Mouse (Mus musculus) limb, embryonic 10.5 days (tissue): ENCODE measurements at regions not wholly inside any gene's neighbourhood (a gene's known extent, or its start where the extent isn't known, plus 50 kb on each side); places are given as distances from the start of the nearest gene placed in this dataset.

Experiments
- DNase-seq: peaks from one replicate; pipeline ENCODE4 v3.0.0-alpha.2; 2017; ENCODE audit warnings: low spot score
- H3K27ac ChIP-seq: fragments of 300-500 bp; sonication (generic); 2 replicates; pipeline ENCODE4 v1.5.1; 2016; ENCODE audit warnings: mild to moderate bottlenecking
- H3K27me3 ChIP-seq: fragments of 300-500 bp; sonication (generic); 2 replicates; pipeline ENCODE4 v1.6.1; 2016; ENCODE audit warnings: low read depth, mild to moderate bottlenecking; ENCODE audit not compliant: poor library complexity, severe bottlenecking
- H3K36me3 ChIP-seq: fragments of 300-500 bp; sonication (generic); 2 replicates; pipeline ENCODE4 v1.6.1; 2016; ENCODE audit warnings: mild to moderate bottlenecking, moderate library complexity
- H3K4me1 ChIP-seq: fragments of 300-500 bp; sonication (generic); 2 replicates; pipeline ENCODE4 v1.6.1; 2016
- H3K4me3 ChIP-seq: fragments of 300-500 bp; sonication (generic); 2 replicates; pipeline ENCODE4 v1.5.1; 2016; ENCODE audit warnings: mild to moderate bottlenecking, moderate library complexity
- H3K9me3 ChIP-seq: fragments of 300-500 bp; sonication (generic); replicated peaks from 2 replicates; pipeline ENCODE4 v1.6.1; 2016; ENCODE audit warnings: mild to moderate bottlenecking
- WGBS: fragments of 180-500 bp; shearing (Covaris S2); methylation state at CpG from one replicate; pipeline ENCODE4 v1.1.7; 2016; 5-methylcytosine and 5-hydroxymethylcytosine counted together

DNA sequence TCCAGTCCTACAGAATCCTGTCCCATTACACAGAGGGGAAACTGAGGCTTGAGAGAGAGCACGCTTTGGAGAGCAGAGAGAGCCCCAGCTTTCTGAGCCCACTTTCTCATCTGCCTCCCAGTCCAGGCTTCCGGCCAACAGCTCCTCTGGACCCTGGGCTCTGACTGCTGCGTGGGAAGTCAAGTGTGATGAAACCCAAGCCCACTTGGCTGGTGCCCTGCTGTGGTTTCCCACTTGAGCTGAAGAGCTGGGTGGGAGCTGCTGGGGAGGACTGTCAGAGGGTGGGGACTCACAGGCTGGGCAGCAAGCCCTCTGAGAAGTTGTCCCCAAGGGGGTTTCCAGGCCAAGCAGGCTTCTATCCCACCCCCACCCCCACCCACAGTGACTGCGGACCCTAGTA is 139.9 kb upstream of the Haao start:
- H3K9me3 ChIP-seq = no peaks in the 10 kb centered on the region
- no peak overlapping the region for H3K4me3 ChIP-seq
- H3K36me3 ChIP-seq = no peaks in the 10 kb centered on the region
- no peaks in the 10 kb centered on the region for H3K27me3 ChIP-seq
- H3K27ac ChIP-seq = peak overlapping the region; percentile 94
- H3K4me1 ChIP-seq = peaks cover 93% of the 10 kb centered on the region
- WGBS = 94% methylated on average over 4 of the region's 4 CpGs
- no peak for DNase-seq

DNA sequence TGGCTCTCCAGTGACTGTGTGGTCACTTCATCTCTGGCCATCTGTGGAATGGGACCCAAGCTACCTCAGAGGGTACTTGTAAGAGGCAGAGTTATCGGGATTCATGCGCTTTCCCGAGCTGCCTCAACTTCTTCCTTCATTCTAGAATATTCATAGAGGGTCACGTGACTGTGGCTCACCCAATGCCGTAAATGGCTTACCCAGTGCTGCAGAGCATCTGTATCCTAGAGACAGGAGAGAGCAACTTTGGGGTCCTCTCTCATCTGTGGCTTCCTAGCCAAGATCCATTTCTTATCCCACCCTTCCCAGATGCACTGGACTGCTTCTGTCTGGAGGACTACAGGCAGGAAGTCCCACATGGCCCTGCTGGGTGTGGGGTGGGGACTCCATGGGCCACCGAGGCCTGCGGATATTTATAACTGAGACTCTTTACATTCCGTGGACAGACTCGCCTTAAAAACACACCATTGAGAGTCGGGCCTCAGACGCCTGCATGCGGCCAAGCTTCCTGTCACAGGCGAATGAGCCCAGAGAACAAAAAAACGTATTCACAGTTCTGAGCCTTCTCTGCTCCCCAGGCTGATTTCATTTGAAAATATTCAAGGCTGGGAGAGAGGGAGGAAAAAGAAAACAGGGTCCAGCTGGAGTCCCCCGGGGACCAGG is 138.3 kb upstream of the Haao start:
- Histone ChIP-seq H3K36me3 (no peaks in the 10 kb centered on the region), H3K27ac (peak overlapping the region; percentile 94), H3K27me3 (no peaks in the 10 kb centered on the region), H3K9me3 (no peaks in the 10 kb centered on the region), H3K4me1 (peaks cover 88% of the 10 kb centered on the region), H3K4me3 (no peak overlapping the region)
- DNase-seq = no peak
- WGBS = 58% methylated on average over 15 of the region's 15 CpGs

DNA sequence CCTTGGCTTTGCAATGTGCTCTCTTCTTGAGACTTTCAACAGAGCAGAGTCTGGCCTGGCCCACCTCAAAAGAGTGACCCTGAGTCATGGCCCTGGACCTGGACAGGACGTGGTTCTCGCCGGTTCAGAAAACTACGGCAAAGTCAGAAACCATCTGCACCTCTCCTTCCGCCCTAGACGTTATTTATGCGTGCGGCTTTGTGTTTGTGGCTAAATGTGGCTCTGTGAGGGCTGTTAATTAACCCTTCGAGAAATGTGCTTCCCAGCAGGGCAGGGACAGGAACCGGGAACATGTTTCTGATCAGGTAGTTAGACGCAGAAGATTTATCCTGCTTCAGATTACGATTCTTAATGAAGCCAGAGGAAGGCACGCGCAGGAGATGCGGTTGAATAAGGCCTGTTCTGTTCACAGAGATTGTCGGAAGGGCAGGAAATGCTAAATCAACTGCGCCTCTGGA is 137.6 kb upstream of the Haao start:
- DNase-seq = peak; percentile 77
- Histone ChIP-seq H3K9me3 (no peaks in the 10 kb centered on the region), H3K27me3 (no peaks in the 10 kb centered on the region), H3K36me3 (no peaks in the 10 kb centered on the region), H3K27ac (peak overlapping the region; percentile 94), H3K4me3 (0 out of 2 replicates have a peak overlapping the region, but pooled peaks have one; percentile 2), H3K4me1 (peaks cover 82% of the 10 kb centered on the region)
- 13% methylated on average over 17 of the region's 17 CpGs for WGBS

DNA sequence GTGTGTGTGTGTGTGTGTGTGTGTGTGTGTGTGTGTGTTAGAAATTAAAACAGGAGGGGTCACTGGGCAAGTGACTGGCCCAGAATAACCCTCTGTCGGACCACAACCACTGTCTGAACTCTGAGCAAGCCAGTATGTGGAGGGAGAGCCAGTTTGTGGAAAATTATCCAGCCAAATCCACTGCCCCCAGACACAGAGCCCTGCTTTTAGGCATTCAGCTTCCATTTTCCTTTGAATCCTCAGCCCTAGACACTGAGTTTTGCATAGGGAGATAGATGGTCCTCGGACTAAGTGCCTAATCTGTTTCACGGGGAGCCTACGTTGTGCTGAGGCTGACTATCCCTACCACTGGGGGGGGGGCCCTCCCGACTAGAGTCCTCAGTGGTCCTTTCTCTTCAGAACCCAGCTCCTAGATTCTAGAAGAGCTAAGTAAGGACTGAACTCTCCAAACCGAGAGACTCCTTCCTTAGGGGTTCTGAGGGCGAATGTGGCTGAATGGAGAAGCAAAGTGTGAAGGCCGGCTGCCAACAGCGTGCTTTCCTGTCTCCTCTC is 136.2 kb upstream of the Haao start:
- Histone ChIP-seq H3K36me3 (no peaks in the 10 kb centered on the region), H3K27me3 (no peaks in the 10 kb centered on the region), H3K9me3 (no peaks in the 10 kb centered on the region), H3K4me1 (peaks cover 79% of the 10 kb centered on the region), H3K27ac (peak overlapping the region; percentile 94), H3K4me3 (no peak overlapping the region)
- DNase-seq = no peak
- 95% methylated on average over 9 of the region's 9 CpGs for WGBS

DNA sequence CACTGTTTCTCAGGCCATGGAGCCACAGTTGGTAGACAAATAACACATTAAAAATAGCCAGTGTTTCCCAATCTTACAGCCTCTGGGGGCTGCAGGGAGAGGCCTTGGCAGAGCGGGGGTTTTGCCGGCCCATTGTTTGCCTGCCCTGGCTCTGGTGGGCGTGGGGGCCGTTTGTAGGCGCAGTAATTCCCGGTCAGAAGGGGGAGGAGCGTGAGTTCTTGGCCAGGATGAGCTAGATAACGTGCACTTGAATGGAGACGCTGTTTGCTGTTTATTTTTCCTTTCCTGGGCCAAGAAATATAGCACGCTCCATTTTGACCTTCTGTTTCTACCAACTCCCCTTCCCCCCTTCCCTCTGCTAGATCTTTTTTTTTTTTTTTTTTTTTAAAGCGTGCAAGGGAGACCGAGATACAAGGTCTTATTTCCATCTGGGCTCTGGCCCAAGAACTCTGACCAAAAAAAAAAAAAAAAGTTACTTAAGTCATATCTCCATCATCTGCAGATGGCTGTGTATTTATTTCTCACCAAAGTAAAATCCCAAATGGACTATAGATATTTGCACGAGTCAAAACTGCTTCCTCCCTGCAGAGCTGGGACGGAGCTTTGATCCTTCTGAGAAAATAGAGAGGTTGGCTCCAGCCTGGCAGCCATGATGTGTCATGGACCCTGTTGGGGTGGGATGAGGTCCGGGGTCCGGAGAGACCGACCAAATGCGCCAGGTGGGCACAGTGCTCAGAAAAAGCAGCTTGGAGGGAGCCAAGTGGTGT is 135.5 kb upstream of the Haao start:
- H3K36me3 ChIP-seq = no peaks in the 10 kb centered on the region
- no peak overlapping the region for H3K4me3 ChIP-seq
- no peak for DNase-seq
- no peaks in the 10 kb centered on the region for H3K27me3 ChIP-seq
- H3K9me3 ChIP-seq = no peaks in the 10 kb centered on the region
- peaks cover 77% of the 10 kb centered on the region for H3K4me1 ChIP-seq
- peak overlapping the region; percentile 94 for H3K27ac ChIP-seq
- WGBS = 62% methylated on average over 18 of the region's 18 CpGs

DNA sequence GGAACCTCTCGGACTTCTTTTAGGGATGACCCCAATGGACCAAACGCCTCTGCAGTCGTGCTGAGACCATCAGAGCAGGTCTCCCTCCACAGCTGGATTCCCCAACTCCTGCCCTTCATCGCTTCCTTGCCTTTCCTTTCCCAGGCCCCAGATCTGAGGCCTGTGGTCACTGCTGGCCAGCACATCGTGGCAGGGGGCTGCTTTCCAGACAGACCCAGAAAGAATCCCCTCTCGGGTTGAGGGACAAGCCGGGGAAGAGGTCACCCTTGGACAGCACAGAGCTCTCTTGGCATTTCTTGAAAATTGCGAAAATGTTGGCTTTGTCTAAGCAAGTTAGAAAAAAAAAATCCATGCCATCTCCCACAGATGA is 134.9 kb upstream of the Haao start:
- H3K9me3 ChIP-seq = no peaks in the 10 kb centered on the region
- H3K4me1 ChIP-seq = peaks cover 77% of the 10 kb centered on the region
- H3K36me3 ChIP-seq = no peaks in the 10 kb centered on the region
- DNase-seq = no peak
- H3K27me3 ChIP-seq = no peaks in the 10 kb centered on the region
- 69% methylated on average over 8 of the region's 8 CpGs for WGBS
- peak overlapping the region; percentile 94 for H3K27ac ChIP-seq
- H3K4me3 ChIP-seq = no peak overlapping the region

DNA sequence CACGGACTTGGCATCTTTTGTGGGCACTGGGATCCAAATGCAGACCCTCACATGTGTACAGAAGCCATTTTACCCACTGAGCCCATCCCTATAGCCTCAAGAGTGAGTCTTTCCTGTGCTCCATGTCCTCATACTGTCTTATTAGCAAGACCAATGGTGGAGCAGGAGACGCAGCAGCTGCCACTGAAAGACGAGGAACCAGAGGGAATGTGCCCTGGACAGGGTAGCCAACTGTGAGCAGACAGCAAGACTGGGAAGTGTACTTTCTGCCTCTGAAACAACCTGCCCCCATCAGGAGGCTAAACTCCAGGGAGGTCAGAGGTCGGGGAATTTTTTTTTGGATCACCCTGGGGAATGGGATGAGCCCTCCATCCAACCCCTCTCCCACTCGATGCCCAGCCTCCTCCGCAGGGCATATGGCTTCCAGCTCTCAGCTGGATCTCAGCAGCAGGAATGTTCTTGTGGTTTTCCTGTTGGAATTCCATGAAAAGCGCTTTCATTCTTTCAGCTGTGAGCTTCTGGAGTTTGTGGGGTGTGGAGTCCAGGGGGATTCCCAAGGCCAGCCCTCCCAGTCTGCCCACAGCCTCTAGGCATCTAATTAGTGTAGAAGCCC is 131.2 kb upstream of the Haao start:
- H3K4me3 ChIP-seq = no peak overlapping the region
- peak overlapping the region; percentile 73 for H3K27ac ChIP-seq
- H3K36me3 ChIP-seq = no peaks in the 10 kb centered on the region
- no peaks in the 10 kb centered on the region for H3K27me3 ChIP-seq
- peaks cover 54% of the 10 kb centered on the region for H3K4me1 ChIP-seq
- no peak for DNase-seq
- H3K9me3 ChIP-seq = no peaks in the 10 kb centered on the region
- 61% methylated on average over 7 of the region's 7 CpGs for WGBS

DNA sequence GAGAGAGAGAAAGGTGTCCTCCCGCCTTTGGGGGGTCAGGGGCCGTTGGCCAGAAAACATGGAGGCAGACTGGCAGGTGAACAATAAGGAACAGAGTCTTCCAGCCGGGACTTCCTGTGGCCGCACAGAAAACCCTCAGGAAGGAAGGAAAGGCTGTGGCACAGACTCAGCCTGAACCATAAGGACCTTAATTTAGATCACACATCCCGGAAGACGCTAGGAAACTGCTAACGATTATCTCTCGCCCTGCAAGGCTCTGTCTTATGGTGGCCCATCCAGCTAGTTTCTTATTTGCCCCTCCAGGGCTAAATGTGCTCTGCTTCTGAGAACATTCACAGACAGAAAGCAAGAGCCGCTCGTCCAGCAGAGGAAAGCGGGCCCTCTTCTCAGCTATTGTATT is 130.0 kb upstream of the Haao start:
- peaks cover 56% of the 10 kb centered on the region for H3K4me1 ChIP-seq
- H3K36me3 ChIP-seq = no peaks in the 10 kb centered on the region
- no peak overlapping the region for H3K4me3 ChIP-seq
- H3K27me3 ChIP-seq = no peaks in the 10 kb centered on the region
- WGBS = 77% methylated on average over 11 of the region's 11 CpGs
- H3K27ac ChIP-seq = peak overlapping the region; percentile 71
- no peaks in the 10 kb centered on the region for H3K9me3 ChIP-seq
- DNase-seq = no peak

DNA sequence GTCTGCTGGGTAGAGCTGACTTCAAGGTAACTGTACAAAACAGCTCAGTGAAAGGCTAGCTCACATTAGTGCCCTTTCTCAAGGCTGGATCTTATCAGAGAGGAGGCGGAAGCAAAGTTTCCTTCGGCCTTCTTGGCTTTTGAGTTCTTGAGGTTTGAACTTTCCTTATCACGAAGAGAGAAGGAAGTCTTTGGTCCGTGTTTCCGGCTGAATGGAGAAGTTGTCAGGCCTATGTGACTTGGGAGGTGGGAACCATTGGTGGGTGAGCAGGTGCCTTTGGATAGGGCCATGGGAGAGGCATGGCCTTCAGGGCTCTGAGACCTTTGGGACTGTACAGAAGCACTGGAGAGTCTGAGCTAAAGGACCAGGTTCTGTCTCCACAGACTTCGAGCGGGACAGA is 128.1 kb upstream of the Haao start:
- 89% methylated on average over 7 of the region's 7 CpGs for WGBS
- Histone ChIP-seq H3K27ac (peak overlapping the region; percentile 25; the same call in 1 of the 2 replicates), H3K27me3 (no peaks in the 10 kb centered on the region), H3K36me3 (no peaks in the 10 kb centered on the region), H3K4me1 (peaks cover 56% of the 10 kb centered on the region), H3K9me3 (no peaks in the 10 kb centered on the region), H3K4me3 (no peak overlapping the region)
- DNase-seq = no peak

DNA sequence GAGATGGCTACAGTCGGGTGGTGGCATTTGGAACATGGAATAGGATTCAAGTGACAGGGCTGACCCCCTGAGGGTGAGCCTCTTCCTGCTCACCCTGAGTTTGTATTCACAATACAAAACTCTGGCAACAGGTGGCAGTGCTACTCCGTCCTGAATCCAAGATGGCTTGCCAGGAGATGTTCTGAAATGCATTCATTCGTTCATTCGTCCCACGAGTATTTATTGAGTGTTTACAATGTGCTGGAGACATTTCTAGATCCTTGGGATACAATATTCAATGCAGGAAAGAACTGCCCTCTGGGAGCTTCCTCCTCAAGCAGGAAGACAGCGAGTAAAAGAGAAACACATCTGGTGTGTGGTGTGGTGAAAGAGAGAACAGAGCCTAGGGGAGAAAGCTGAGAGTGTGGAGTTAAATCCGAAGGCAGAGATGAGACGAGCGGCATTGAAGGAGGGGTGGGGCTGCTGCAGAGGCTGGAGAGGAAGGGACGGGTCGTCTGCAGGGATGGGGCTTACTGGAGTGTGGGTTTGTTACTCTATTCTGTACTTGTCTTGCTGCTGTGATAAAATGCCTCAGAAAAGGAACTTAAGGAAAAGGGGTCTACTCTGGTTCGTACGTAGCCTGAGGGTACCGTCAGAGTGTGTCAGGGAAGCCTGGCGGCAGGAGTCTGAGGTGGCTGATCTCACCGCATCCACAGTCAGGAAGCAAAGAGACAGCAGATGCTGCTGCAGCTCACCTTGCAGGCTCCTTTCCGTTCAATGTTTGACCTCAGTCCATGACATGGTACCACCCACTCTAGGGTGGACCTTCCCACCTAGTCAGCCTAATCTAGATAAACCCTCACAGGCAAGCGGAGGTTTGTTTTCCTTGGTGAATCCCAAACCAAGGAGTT is 125.9 kb upstream of the Haao start:
- DNase-seq = no peak
- 36% methylated on average over 18 of the region's 18 CpGs for WGBS
- Histone ChIP-seq H3K9me3 (no peaks in the 10 kb centered on the region), H3K4me3 (no peak overlapping the region), H3K36me3 (no peaks in the 10 kb centered on the region), H3K27ac (peak overlapping the region; percentile 82), H3K27me3 (no peaks in the 10 kb centered on the region), H3K4me1 (peaks cover 60% of the 10 kb centered on the region)

DNA sequence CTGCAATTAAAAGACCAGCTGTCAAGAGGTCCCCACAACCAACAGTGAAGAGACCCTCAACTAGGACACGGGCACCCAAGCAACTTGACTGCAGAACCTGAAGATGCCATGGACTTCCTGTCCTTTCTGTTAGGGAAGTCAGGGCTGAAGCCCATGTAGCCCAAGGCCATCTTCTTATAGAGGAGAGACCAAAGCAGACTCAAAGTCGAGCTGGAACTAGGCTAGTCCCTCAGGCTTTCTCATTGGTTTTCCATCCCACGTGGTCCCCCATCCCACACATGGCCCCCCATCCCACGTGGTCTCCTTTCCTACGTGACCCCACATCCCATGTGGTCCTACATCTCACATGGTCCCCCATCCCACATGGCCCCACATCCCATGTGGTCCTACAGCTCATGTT is 125.1 kb upstream of the Haao start:
- no peaks in the 10 kb centered on the region for H3K36me3 ChIP-seq
- peaks cover 54% of the 10 kb centered on the region for H3K4me1 ChIP-seq
- peak overlapping the region; percentile 82 for H3K27ac ChIP-seq
- H3K4me3 ChIP-seq = no peak overlapping the region
- H3K9me3 ChIP-seq = no peaks in the 10 kb centered on the region
- no peaks in the 10 kb centered on the region for H3K27me3 ChIP-seq
- WGBS = 88% methylated on average over 5 of the region's 5 CpGs
- no peak for DNase-seq

DNA sequence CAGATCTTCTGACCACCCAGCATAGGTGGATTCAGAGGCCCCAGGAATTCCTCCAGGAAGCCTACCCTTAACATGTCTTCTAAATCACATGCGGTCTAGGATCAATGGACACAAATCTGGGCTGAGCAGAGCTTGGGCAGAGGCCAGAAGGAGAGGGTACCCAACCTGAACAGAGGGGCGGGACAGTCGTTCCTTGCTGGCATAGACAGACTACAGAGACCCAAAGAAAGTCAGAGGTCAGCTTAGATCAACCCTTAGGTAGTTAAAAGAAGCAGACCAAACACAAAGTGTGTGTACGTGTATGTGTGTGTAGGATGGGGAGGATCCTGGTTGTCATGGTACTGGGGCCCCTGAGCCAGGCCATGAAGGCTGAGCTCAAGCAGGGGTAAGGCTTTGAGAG is 124.7 kb upstream of the Haao start:
- WGBS = 78% methylated on average over 4 of the region's 4 CpGs
- DNase-seq = no peak
- Histone ChIP-seq H3K9me3 (no peaks in the 10 kb centered on the region), H3K36me3 (no peaks in the 10 kb centered on the region), H3K27me3 (no peaks in the 10 kb centered on the region), H3K4me3 (no peak overlapping the region), H3K4me1 (peaks cover 50% of the 10 kb centered on the region), H3K27ac (peak overlapping the region; percentile 82)
